Mouse (Mus musculus) ES-Bruce4 (cell line): Measurements from ENCODE around the gene Pgk1. TPM values are rescaled to one million over a fixed set of nuclear protein-coding genes. Genes with fewer than 3 reads are reported as not detected.
A peak's percentile ranks its signal among the peaks of the same experiment; 100 is the strongest.
"Not testable (repeated sequence)": the region's sequence is repeated elsewhere in the genome, so short reads cannot be mapped to it uniquely, and the experiment has no call there.

ENCODE experiments used
- H3K27ac ChIP-seq: 2 replicates; pipeline ENCODE4 v1.5.1; 2012; ENCODE audit warnings: low read length, inconsistent platforms; ENCODE audit not compliant: insufficient read depth
- H3K27me3 ChIP-seq: 2 replicates; pipeline ENCODE4 v1.6.1; 2012; ENCODE audit warnings: mild to moderate bottlenecking, low read length, inconsistent platforms; ENCODE audit not compliant: control insufficient read depth, poor library complexity, insufficient read depth, severe bottlenecking
- H3K36me3 ChIP-seq: 2 replicates; pipeline ENCODE4 v1.6.1; 2012; ENCODE audit warnings: inconsistent platforms, mild to moderate bottlenecking, low read length, moderate library complexity; ENCODE audit not compliant: control insufficient read depth, poor library complexity, insufficient read depth, severe bottlenecking
- H3K4me1 ChIP-seq: one replicate; pipeline ENCODE4 v1.8.1; 2011; ENCODE audit warnings: low read length; ENCODE audit not compliant: control insufficient read depth, insufficient read depth
- H3K4me3 ChIP-seq: 2 replicates; pipeline ENCODE4 v1.5.1; 2011; ENCODE audit warnings: low read depth, mild to moderate bottlenecking, low read length
- H3K9ac ChIP-seq: 2 replicates; pipeline ENCODE4 v1.6.1; 2012; ENCODE audit warnings: low read depth, mild to moderate bottlenecking, inconsistent platforms; ENCODE audit not compliant: poor library complexity, severe bottlenecking
- H3K9me3 ChIP-seq: replicated peaks from 2 replicates; pipeline ENCODE4 v1.6.1; 2012; ENCODE audit warnings: mild to moderate bottlenecking, low read length, inconsistent platforms; ENCODE audit not compliant: control insufficient read depth, poor library complexity, insufficient read depth, severe bottlenecking
- CTCF ChIP-seq: IDR thresholded peaks from one replicate; pipeline ENCODE4 v1.8.1; 2011; ENCODE audit warnings: low read depth, low read length
- EP300 ChIP-seq: IDR thresholded peaks from 2 replicates; pipeline ENCODE4 v1.6.1; 2011; ENCODE audit warnings: low read depth, low read length; ENCODE audit not compliant: insufficient read depth
- POLR2A ChIP-seq: IDR thresholded peaks from one replicate; pipeline ENCODE4 v1.8.1; 2011; ENCODE audit warnings: low read length; ENCODE audit not compliant: insufficient read depth
- polyA plus RNA-seq: library from polyadenylated mRNA; stranded (reverse); fragments of >200 nt; gene quantifications from 2 replicates; pipeline ENCODE4 v1.2.4, GENCODE M21; 2011; ENCODE audit warnings: low read depth; ENCODE audit not compliant: missing spikeins, insufficient read depth, insufficient read length

Pgk1 gene
- polyA plus RNA-seq, 1 experiment, result 973 TPM

GRCm38 (mm10) chrX:106176331-106176730 lies 10.6 kb upstream of the Pgk1 start:
- H3K9me3 ChIP-seq, result no peaks in the 10 kb centered on the region
- H3K36me3 ChIP-seq, result no peaks in the 10 kb centered on the region
- no peaks in the 10 kb centered on the region for H3K27me3 ChIP-seq
- H3K9ac ChIP-seq, result no peak overlapping the region
- no peak for TF ChIP-seq CTCF
- no peak for TF ChIP-seq EP300
- TF ChIP-seq POLR2A, result no peak
- no peak overlapping the region for H3K27ac ChIP-seq
- peak overlapping the region; percentile 28; the same call in 1 of the 2 replicates for H3K4me3 ChIP-seq
- no peaks in the 10 kb centered on the region for H3K4me1 ChIP-seq

- H3K27me3 ChIP-seq, result no peaks in the 10 kb centered on the region
- no peak for TF ChIP-seq POLR2A
- TF ChIP-seq EP300, result no peak
- no peak for TF ChIP-seq CTCF
- no peak overlapping the region for H3K9ac ChIP-seq
- H3K36me3 ChIP-seq, result peaks cover 4% of the 10 kb centered on the region; the same call in 1 of the 2 replicates
- no peaks in the 10 kb centered on the region for H3K9me3 ChIP-seq
- H3K27ac ChIP-seq, result no peak overlapping the region
- no peaks in the 10 kb centered on the region for H3K4me1 ChIP-seq
- no peak overlapping the region for H3K4me3 ChIP-seq
Observed at GRCm38 (mm10) chrX:106184279-106184678, 2.6 kb upstream of the Pgk1 start.

- H3K27me3 ChIP-seq, result no peaks in the 10 kb centered on the region
- H3K9me3 ChIP-seq, result no peaks in the 10 kb centered on the region
- TF ChIP-seq CTCF (no peak), EP300 (no peak), POLR2A (no peak)
- H3K36me3 ChIP-seq, result peaks cover 13% of the 10 kb centered on the region
- H3K27ac ChIP-seq, result peak overlapping the region; percentile 96
- 0 out of 2 replicates have a peak overlapping the region, but pooled peaks have one; percentile 69 for H3K9ac ChIP-seq
- H3K4me1 ChIP-seq, result no peaks in the 10 kb centered on the region
- no peak overlapping the region for H3K4me3 ChIP-seq
Observed at GRCm38 (mm10) chrX:106185706-106186105, 1.2 kb upstream of the Pgk1 start.

GRCm38 (mm10) chrX:106187737-106188136 lies 837 bp downstream of the Pgk1 start:
- Histone ChIP-seq H3K9ac (peak overlapping the region; percentile 66), H3K36me3 (peaks cover 24% of the 10 kb centered on the region), H3K27me3 (no peaks in the 10 kb centered on the region), H3K9me3 (no peaks in the 10 kb centered on the region), H3K4me1 (no peaks in the 10 kb centered on the region), H3K27ac (peak overlapping the region; percentile 23; the same call in 1 of the 2 replicates), H3K4me3 (peak overlapping the region; percentile 97)
- TF ChIP-seq EP300, result no peak
- TF ChIP-seq POLR2A, result no peak
- TF ChIP-seq CTCF, result no peak

GRCm38 (mm10) chrX:106189356-106189755 lies 2.5 kb downstream of the Pgk1 start:
- Histone ChIP-seq H3K27ac (no peak overlapping the region), H3K9ac (peak overlapping the region; percentile 66; the same call in 1 of the 2 replicates), H3K9me3 (no peaks in the 10 kb centered on the region), H3K4me1 (peaks cover 1% of the 10 kb centered on the region), H3K36me3 (peaks cover 31% of the 10 kb centered on the region), H3K4me3 (peak overlapping the region; percentile 97), H3K27me3 (no peaks in the 10 kb centered on the region)
- TF ChIP-seq POLR2A (no peak), CTCF (no peak), EP300 (no peak)

GRCm38 (mm10) chrX:106190091-106190490 lies 3.2 kb downstream of the Pgk1 start:
- Histone ChIP-seq H3K36me3 (peaks cover 34% of the 10 kb centered on the region), H3K9me3 (no peaks in the 10 kb centered on the region), H3K27ac (no peak overlapping the region), H3K9ac (no peak overlapping the region), H3K27me3 (no peaks in the 10 kb centered on the region), H3K4me1 (peaks cover 1% of the 10 kb centered on the region), H3K4me3 (peak overlapping the region; percentile 37)
- no peak for TF ChIP-seq POLR2A
- TF ChIP-seq CTCF, result no peak
- no peak for TF ChIP-seq EP300

GRCm38 (mm10) chrX:106194361-106194760 lies 7.5 kb downstream of the Pgk1 start:
- peaks cover 56% of the 10 kb centered on the region for H3K36me3 ChIP-seq
- H3K27me3 ChIP-seq, H3K9ac ChIP-seq, H3K4me3 ChIP-seq, H3K9me3 ChIP-seq, H3K4me1 ChIP-seq, H3K27ac ChIP-seq: not testable (repeated sequence)
